Mouse (Mus musculus) liver, postnatal 0 days (tissue): ENCODE measurements at regions not wholly inside any gene's neighbourhood (a gene's known extent, or its start where the extent isn't known, plus 50 kb on each side); places are given as distances from the start of the nearest gene placed in this dataset.

ENCODE experiments used
- CTCF ChIP-seq: sonication (generic); IDR thresholded peaks from 2 replicates; pipeline ENCODE4 v1.5.1; 2016; ENCODE audit warnings: antibody characterized with exemption, low read depth
- EP300 ChIP-seq: IDR thresholded peaks from 2 replicates; pipeline ENCODE4 v1.6.1; 2016; ENCODE audit warnings: antibody characterized with exemption, low read depth, mild to moderate bottlenecking

DNA sequence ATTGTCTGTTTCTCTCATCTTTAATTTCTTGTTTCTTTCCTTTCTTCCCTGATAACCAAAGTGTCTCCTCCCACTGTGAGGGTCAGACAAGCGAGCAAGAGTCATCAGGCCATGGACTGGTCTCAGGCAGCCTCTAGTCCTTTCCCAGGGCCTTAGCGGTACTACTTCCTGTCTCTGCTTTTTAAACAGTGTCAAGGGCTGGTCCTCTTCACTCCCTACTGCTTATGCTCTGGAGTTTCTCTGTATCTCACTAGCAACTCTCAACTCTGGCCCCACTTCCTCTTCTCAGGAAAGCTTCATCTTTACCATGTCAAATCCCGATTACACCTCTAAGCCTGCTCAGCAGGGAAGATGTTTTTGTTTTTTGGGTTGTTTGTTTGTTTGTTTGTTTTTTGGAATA lies 124.1 kb downstream of the Pten start:
- TF ChIP-seq CTCF, result no peak
- no peak for TF ChIP-seq EP300
